Mouse (Mus musculus): ENCODE measurements around the gene Tango2.

- TF ChIP-seq GATA1 (IDR thresholded peaks at IDR 0.05; ENCODE audit: borderline replicate concordance, low read length) (no peak), CTCF (IDR thresholded peaks at IDR 0.05; ENCODE audit: low read depth, low read length) (no peak)
Observed at GRCm38 (mm10) chr16:18348601-18349175, 785 bp upstream of the Tango2 start.

Data from G1E (cell line).